Mouse (Mus musculus) gastrocnemius, postnatal 4 days (tissue): ENCODE measurements around the gene Kif7. TPM values are rescaled to one million over a fixed set of nuclear protein-coding genes. Genes with fewer than 3 reads are reported as not detected.

Experiments used
- DNase-seq, 2 experiments: peaks; one replicate each; pipeline ENCODE4 v3.0.0; 2021 to 2022; ENCODE audit warnings: low spot score in 2 of 2, mixed read lengths in 2 of 2
- long read RNA-seq, 2 experiments: library from polyadenylated mRNA; stranded (forward); transcript quantifications; one replicate each; pipeline ENCODE4 v2.0.0; 2021
- total RNA-seq, 2 experiments: library from RNA; stranded (reverse); gene quantifications; 2 replicates each; pipeline ENCODE4 v1.2.3; 2021

Gene Kif7
- 1 to 10 TPM; 4.8 to 6.0 TPM for total RNA-seq
- long read RNA-seq, experiment 1, full-length matches to known transcripts = 2 of 8 reads
- long read RNA-seq, experiment 1, partial matches to known transcripts = 2 of 8 reads
- long read RNA-seq, experiment 1, other reads (novel, unspliced or antisense) = 4 of 8 reads
- long read RNA-seq, experiment 2, full-length matches to known transcripts = 5 of 12 reads
- long read RNA-seq, experiment 2, partial matches to known transcripts = 2 of 12 reads
- long read RNA-seq, experiment 2, other reads (novel, unspliced or antisense) = 5 of 12 reads

- DNase-seq = peak; percentile 84
Measured at GRCm38 (mm10) chr7:79715187-79715981, at the start of gene Kif7. Gene Kif7 (minus strand): TSS chr7:79715720.

GRCm38 (mm10) chr7:79762106-79762505, 46.6 kb upstream of the Kif7 start:
- no peak for DNase-seq

- no peak for DNase-seq
Measured at GRCm38 (mm10) chr7:79761124-79761876, 45.8 kb upstream of the Kif7 start.

GRCm38 (mm10) chr7:79759766-79760165, 44.2 kb upstream of the Kif7 start:
- no peak for DNase-seq

- DNase-seq = no peak
Measured at GRCm38 (mm10) chr7:79758176-79758575, 42.7 kb upstream of the Kif7 start.

- DNase-seq = no peak
Measured at GRCm38 (mm10) chr7:79756334-79756733, 40.8 kb upstream of the Kif7 start.

GRCm38 (mm10) chr7:79749511-79749910, 34.0 kb upstream of the Kif7 start:
- no peak for DNase-seq

- DNase-seq = no peak
Measured at GRCm38 (mm10) chr7:79747659-79748058, 32.1 kb upstream of the Kif7 start.

- no peak for DNase-seq
Measured at GRCm38 (mm10) chr7:79744585-79744984, 29.1 kb upstream of the Kif7 start.

GRCm38 (mm10) chr7:79744051-79744450, 28.5 kb upstream of the Kif7 start:
- no peak for DNase-seq

- peak; percentile 38 to 58 for DNase-seq
Measured at GRCm38 (mm10) chr7:79742659-79743536, 27.4 kb upstream of the Kif7 start, which contains the start of the genes Pex11a and Wdr93. Gene Pex11a (minus strand): TSS chr7:79743131. Gene Wdr93 (plus strand): TSS chr7:79743163.

- DNase-seq = no peak
Measured at GRCm38 (mm10) chr7:79742277-79742658, 26.7 kb upstream of the Kif7 start.

- no peak for DNase-seq
Measured at GRCm38 (mm10) chr7:79740279-79740678, 24.8 kb upstream of the Kif7 start.

GRCm38 (mm10) chr7:79738913-79739312, 23.4 kb upstream of the Kif7 start:
- DNase-seq = no peak

GRCm38 (mm10) chr7:79736511-79736910, 21.0 kb upstream of the Kif7 start:
- no peak for DNase-seq

- DNase-seq = no peak
Measured at GRCm38 (mm10) chr7:79734563-79734962, 19.0 kb upstream of the Kif7 start.

GRCm38 (mm10) chr7:79732622-79733021, 17.1 kb upstream of the Kif7 start, which contains the start of gene Plin1:
Gene Plin1 (minus strand): TSS chr7:79732903.
- no peak for DNase-seq

GRCm38 (mm10) chr7:79731438-79731837, 15.9 kb upstream of the Kif7 start:
- no peak for DNase-seq

GRCm38 (mm10) chr7:79729743-79730370, 14.3 kb upstream of the Kif7 start:
- no peak for DNase-seq

GRCm38 (mm10) chr7:79729169-79729568, 13.6 kb upstream of the Kif7 start:
- peak; percentile 60 to 62 for DNase-seq
